Mouse (Mus musculus) right cerebral cortex, postnatal 10 days (tissue): ENCODE results near the gene Adarb1.

ENCODE experiments used
- DNase-seq, 2 experiments: peaks; one replicate each; pipeline ENCODE4 v3.0.0; 2021; ENCODE audit warnings: low spot score in 2 of 2

Adarb1 gene

DNA sequence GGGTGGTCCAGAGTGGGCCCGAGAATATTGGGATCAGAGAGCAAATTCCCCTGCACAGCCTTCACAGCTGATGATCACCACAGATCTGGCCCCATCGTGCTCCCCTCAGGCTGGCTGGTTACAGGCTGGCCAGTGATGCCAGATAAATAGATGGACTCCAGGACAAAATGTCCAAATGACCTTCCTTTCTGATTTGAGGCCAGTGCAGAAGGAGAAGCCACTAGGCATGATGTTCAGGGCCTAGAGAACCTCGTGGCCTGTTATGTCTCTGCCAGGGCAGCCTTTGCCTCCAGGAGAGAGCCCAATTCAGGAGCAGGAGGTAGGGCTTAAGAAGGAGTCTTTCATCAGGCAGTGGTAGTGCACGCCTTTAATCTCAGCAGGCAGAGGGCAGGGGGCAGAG is 17.3 kb upstream of the Adarb1 start:
- DNase-seq = no peak

DNA sequence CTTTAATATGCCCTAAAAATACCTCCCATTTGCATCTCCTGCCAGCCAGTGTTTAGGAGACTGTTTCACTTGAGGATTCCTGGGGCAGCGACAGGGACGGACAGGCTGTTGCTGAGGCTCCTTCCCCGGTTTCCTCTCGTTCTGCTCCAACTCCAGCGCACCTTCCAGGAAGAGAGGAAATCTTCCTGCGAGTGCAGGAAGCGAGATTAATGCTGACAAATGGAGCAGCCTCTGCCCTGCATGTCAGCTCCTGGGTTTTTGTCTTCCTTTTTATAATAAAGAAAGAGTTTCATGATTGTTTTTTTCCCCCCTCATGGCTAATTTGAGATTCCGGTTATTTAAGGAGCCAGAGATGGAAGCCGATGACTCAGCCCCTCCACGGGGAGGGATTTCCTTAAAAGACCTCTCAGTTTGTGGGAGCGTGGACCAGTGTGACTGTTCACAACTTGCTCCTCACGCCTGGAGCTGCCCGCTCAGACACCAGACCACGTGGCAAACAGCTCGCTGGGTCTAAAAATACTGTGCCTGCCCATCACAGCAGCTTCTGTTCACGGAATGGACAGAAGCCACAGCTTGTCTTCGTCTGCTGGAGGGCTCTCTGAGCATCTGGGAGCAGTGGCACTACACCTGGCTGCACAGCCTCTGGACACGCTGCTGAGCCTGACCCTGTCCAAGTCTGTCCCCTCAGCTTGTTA is 16.5 kb upstream of the Adarb1 start:
- DNase-seq = peak; percentile 86 to 92

DNA sequence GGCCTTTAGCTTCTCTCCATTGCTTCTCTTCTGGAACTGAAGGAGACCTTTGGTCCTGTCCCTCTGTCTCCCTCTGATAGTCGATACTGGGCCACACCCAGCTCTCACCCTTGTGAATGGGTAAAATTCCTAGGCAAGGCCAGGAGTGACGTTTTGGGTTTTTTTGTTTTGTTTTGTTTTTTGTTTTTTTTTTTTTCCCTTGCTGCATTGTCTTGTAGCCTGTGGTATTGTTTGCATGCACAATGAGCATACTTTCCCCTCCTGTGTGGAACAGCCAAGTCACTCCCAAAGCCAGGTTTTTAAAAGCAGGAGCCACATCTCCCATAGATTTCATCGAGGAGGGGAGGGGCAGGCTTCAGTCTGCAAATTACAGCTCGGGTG is 16.0 kb upstream of the Adarb1 start:
- DNase-seq = no peak

DNA sequence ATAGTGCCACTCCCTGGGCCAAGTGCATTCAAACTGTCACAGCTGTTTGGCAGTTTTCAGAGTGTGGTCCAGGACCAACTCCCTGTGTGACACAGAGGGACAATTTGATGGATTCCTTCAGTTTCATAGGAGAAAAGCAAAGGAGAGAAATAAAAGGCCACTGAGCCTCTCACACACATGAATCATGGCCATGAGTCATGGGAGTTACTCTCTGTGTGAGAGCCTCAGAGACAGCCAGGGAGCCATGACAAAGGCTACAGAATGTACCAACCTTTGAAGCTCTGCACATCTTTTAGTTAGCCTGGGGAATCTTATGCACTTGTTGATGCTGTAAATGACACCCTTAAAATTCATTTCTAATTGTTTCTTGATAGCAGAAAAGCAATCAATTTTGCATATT is 12.7 kb upstream of the Adarb1 start:
- DNase-seq = no peak

DNA sequence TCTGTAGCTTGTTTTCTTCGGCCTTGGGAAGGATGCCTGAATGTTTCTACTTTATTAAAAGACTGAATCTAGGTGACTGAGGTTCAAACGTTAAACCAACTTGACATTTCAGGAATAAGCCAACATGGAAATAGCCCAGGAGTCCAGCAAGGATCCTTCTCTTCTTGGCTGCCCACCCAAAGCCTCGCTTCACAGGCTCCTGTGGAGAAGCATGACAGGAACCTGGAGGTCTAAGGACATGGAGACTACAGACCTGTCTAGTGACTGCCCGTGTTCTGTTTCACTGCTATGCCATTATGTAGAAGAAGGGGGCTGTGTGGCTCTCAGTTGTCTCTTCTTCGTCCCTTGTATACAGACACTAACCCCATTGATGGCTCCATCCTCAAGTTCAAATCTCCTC is 11.9 kb upstream of the Adarb1 start:
- DNase-seq = no peak

DNA sequence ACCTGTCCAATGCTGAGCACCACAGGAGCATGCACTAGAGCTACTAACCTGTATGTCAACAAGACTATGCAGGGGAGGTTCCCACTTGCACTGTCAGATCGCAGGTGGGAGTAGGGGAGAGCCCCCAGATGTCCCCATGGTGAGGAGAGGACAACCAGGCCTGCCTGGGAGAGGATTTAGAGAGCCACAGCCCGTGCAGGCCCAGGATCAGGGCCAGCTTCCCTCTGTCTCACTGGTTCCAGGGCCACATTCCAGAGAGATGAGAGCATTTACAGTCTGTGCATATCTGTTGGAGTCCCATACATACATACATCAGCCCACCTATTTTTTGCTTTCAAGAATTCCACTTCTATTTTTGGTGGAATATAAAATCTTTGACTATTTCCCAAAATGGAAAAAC is 9.5 kb upstream of the Adarb1 start:
- no peak for DNase-seq

DNA sequence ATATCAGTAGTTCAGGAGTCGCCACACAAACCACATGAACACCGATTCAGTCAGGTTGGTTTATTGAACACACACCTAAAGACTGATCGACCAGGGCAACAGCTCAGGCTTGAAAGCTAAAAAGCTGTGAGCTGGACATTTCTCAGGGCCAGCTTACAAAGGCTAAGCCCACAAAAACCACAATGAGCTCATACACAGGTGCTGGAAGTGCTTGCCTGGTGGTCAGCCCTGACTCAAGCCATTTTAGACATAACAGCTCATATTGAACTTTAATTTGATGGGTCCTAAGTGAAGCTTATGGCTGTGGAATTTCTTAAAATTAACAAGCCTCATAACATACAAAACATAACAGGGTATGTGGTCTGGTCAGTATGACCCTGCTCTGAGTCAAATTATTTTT is 2.1 kb upstream of the Adarb1 start:
- no peak for DNase-seq

DNA sequence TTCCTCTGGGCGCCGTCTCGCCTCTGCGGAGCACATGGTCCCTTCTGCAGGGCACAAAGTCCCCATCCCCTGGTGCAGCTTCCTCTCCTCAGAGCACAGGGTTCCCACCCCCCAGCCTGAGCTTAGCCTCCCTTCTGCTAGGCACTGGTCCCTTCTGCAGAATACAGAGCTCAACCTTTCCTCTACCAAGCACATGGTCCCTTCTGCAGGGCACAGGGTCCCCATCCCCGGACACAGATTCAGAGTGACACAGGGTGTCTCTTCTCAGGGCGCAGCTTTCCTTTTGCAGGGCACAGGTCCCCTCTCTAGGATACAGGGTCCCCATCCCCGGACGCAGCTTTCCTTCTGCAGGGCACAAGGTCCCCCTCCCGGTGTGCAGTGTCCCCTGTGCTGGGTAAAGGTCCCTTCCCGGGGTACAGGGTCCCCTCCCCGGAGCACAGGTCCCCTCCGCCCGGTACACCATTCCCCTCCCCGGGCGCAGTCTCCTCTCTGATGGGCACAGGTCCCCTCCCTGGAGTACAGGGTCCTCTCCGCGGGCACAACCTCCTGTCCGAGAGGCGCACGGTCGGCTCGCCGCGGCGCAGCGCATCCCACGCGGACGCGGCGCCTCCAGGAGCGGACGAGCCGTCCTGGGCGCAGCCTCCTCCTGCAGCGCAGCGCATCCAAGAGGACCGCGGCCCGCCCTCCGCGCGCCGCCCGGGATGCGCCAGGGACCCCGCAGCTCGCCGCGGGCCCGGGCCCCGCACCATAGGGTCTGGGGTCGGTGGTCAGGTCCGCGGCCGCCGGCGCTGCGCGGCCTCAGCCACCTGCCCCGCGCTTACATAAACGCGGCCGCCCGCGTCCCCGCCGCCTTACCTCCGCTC is 599 bp downstream of the Adarb1 start:
- DNase-seq = peak in 1 of 2 experiments; percentile 44

DNA sequence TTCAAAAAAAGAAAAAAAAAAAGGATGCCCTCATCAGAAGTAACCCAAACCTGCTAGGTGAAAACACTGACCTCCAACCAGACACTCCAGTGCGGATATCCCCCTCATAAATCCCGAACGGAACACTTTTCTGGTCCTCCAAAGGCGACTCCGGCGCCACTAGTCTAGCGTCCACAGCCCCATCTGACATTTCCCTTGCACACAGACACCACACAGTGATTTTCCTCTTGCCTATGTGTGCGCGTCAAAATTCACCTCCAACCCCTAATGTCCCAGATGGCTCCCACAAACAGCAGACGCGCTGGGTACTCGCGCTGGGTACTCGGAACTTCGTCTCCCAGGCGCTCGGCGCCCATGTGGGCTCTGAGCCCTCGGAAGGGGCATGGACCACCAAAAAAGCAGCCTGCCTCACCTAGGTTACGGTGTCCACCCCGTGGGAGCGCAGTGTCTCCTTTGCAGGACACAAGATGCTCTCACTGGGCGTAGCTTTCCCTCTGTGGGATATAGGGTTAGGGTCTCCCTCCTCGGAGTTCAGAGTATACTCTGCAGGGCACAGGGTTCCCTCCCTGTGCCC is 1.3 kb downstream of the Adarb1 start:
- DNase-seq = no peak

DNA sequence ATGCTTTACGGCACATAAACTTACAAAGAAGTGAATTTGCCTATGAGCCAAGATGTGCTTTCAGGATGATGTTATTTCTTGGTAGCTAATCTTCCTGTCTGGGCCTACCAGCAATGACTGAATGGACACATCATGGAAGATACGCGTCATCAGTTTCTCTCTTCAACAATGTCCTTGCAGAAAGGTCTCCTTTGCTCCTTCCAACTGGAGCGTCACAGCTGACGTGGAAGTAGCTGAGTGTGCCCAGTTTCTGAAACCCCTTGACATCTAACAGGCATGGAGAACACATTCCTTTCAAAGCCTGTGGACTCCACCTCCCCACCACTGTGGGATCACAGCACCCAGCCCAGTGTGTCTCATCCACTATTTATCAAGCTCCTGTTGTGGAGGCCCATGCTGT is 2.2 kb downstream of the Adarb1 start:
- no peak for DNase-seq

DNA sequence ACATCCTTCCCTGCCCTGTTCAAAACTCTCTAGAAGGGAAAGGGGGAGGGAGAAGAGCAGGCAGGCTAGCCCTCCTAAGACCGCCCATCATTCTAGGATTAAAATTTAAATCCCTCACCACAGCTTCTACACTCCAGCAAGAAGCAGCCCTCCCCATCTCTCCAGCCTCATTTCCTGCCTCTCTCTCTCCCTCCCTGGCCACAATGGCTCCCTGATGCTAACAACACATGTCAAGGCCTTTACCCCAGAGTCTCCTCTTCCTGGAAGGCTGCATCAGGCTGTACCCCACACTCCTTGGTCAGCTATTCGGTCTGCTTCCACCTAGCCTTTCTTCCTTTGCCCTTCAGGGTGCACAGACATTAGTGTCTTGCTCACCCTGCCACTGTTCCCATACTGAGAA is 4.3 kb downstream of the Adarb1 start:
- no peak for DNase-seq

DNA sequence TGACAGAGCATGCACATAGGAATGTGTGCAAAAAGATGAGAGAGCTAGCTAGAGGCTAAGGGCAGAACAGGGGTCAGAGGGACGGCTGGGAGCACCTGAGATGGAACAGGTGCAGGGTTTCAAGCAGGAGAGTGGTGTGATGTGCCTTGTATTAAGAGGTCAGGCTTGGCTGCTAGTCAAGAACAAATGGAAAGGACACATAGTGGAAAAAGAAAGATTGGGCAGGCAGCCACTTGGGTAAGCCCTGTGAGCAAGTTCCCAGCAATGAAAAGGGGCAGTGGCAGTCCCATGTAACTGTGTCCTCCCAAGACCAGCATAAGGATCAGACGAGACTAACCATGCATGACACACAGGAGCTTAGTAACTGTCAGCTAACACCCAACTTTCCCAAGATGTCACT is 8.9 kb downstream of the Adarb1 start:
- DNase-seq = no peak

DNA sequence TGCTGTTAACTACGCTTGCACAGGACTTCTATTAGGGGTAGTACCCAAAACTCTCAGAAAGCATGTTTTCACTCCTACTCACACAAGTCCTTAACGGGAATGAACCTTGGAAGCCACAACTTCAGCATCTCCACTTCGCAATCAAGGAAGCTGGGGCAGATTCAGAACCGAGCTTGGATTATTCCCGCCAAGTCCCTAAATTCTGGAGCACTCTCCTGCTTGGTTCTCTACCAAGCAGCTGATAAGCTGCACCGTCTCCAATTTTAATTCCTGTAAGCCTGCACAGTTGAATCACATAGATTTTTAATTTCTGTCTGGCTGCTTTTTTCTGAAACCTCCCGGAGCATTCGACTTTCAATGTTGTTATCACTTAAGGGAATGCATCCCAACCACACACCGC is 9.8 kb downstream of the Adarb1 start:
- no peak for DNase-seq

DNA sequence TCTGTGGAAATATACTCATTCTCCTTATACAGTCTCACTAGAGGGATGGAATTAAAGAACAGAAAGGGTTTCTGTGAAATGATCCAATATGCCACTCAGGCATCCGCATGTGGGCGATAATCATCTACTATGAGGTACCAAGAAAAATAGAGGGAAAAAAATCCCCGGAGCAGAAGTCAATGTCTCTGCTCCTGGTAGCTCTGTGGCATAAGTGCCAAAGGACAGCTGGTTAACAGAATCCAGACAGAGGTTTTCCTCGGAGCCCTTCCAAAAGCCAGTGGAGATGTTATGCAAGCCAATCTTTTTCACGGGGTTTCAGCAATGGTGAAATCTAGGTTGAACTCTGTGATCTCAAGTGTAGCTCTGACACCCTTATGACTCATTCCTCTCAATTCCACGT is 11.6 kb downstream of the Adarb1 start:
- DNase-seq = no peak

DNA sequence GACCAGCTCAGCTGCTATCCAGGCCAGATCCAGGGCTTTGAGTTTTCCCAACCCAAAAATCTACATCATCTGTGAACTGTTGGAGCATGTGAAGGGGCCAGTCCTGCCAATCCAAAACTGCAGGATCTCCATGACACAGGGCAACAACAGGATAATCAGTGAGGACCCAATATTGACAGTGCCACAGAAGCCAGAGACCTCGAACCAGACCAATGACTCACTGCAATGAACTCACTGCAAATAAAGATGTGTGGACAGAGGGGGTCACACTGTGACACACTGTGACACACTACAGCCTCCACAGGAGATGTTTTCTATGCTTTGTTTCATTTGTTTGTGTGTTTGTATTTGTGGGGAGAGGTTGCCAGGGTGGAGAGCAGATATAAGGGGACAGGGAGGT is 15.6 kb downstream of the Adarb1 start:
- DNase-seq = no peak

DNA sequence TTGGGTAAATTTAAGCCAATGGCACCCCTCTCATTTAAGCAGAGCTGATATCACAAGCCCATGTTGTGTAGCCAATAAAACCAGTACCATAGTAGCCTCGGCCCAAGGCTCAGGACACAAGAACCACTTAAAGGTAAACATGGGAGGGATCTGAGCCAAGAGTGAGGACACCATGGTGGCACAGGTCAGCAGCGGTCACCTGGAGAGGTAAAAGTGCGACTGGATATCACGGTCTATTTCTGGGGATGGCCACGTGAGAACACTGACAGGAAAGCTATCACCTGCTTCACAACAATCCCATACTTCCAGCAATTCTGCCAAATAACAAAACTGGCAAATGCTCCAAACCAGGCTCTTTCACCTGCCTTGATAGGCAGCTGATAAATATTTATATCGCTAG is 17.0 kb downstream of the Adarb1 start:
- no peak for DNase-seq

DNA sequence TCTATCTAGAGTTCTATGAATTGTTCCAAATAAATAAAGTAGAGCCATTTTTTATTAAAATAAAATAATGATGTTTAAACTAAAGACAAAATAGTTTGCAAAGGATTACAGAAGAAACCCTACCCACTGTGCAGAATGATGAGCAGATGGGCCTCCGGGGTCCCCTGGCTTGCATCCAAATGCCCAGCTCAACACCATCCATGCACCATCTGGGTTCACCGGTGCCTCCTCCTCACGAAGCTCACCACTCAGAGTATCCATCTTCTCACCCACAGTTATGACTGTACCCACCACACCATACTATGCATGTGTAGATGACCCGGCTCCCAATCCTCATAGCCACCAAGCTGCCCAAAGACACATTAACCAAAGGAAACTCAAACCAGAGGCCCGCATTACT is 18.1 kb downstream of the Adarb1 start:
- no peak for DNase-seq

DNA sequence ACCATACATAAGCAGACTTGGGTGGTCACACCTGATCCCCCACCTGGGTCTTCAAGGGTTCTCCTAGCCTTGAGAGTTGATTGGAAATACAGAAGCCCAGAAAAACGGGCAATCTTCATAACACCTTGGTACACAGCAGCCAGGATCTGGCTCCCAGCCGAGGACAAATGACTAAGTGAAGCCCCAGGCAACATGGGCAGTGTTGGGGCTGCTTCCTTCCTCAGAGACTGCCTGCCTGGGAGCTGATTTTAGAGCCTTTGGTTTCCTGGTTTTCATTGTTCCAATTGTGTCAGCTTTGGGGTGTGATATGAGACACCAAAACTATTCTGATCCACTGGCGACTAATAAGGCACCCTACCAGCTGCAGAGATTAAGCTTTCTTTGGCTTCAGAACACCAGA is 20.0 kb downstream of the Adarb1 start:
- DNase-seq = no peak

DNA sequence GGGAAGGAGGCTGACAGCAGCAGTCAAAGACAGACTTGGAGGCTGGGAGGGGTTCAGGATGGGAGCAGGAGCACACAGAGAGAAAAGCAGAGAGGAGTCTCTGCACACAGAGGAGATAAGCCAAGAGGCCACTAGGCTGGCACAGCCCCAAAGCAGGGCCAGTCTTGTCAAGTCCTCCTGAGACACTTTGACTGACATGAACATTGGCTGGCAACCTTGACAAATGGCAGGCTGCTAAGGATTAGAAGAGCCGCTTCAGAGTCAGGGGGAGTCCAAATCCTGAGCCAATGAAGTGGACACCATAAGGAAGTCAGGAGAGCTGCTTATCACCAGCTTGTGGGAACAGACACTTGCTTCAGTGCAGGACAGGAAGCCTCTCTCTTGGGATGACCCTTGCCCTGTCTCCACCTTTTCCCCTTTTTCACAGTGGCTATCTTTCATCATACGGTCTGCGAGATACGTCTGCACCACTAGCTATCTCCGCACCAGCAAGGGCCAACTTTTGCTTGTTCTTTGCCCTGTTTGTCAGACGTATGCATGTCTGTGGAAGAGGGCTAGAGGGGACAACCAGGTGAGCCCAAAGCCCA is 20.9 kb downstream of the Adarb1 start:
- DNase-seq = no peak

DNA sequence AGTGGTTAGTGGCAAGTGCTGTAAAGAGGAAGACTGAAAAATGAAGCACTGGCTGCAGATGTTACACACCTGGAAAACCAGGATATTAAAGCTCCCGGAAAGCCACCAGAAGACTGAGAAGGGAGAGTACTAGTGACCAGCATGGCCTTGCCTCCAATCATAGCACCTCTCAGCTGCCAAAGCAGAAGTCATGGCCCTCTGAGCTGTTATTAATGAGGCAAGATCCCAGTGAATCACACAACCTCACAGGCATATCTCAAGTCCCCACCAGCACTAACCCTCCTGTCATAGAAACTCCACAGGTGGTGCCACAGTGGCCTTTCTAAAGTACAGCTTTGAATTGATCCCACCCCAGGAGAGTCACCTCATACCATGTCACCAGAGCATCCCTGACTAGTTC is 22.1 kb downstream of the Adarb1 start:
- no peak for DNase-seq

DNA sequence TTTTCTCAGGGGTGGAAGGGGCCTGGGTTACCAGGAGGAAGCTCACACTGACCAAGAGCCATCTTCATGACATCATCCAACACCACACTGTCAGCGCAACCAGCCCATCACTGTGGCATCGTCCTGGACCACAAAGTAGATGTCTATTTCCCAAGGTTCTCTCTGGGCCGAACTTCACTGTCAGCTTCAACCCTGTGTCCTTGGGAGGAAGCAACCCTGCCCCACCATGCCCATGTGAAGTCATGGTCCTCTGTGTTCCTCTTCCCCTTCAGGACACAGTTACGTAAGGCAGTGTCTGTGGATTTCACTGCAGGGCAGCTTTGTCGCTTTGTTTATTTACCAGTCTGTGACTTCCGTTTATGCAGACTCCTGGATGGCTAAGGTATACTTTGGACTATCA is 27.0 kb downstream of the Adarb1 start:
- no peak for DNase-seq

DNA sequence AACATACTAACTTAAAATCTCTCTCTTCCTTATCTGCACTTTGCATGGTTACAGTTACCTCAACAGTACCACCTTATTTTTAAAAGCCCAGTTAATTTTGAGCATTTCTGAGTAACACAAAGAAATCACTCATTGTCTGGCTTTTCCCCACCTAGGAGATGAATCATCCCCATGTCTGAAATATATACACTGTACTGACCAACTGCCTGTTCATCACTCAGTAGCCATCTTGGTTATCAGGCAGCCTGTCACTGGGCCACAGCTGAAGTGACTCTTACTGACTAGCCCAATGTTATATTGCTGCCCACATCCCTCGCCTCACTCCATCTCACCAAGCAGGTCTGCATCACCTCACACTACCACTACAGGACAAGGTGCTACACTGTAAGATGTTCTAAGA is 30.5 kb downstream of the Adarb1 start:
- no peak for DNase-seq

DNA sequence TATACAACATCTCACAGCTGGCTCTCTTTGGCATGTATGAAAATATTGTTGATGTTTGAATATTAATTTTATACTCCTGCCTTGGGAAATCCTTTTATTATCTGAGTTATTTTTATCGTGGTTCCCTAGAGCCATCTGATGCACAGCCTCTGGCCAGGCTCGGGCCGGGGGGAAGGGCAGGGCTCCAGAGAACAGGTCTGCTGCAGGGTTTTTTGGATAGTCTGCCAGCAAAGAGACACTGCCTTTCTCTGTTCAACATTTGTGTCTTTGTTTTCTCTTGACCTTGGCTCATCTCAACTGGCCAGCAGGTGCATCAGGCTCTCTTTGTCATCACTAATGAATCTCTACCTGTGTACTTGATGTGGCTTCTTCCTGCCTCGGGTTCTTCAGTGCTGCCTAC is 32.3 kb downstream of the Adarb1 start:
- no peak for DNase-seq
